Mouse (Mus musculus) heart, postnatal 36 days (tissue): ENCODE results near the gene Acad9. TPM values are rescaled to one million over a fixed set of nuclear protein-coding genes. Genes with fewer than 3 reads are reported as not detected.
A peak's percentile ranks its signal among the peaks of the same experiment; 100 is the strongest.

Source experiments
- DNase-seq, 2 experiments: peaks; one replicate each; pipeline ENCODE4 v3.0.0; 2021 to 2022
- intact Hi-C: fragments of 180-260 bp; cut with DNase I; formaldehyde crosslinking; loops from one replicate; pipeline ENCODE4 v1.15.1; 2025
- total RNA-seq, 2 experiments: library from RNA; stranded (reverse); gene quantifications; 2 replicates each; pipeline ENCODE4 v1.2.3; 2021

The Acad9 gene
- 10 to 100 TPM; 49.6 to 51.1 TPM for total RNA-seq

DNA sequence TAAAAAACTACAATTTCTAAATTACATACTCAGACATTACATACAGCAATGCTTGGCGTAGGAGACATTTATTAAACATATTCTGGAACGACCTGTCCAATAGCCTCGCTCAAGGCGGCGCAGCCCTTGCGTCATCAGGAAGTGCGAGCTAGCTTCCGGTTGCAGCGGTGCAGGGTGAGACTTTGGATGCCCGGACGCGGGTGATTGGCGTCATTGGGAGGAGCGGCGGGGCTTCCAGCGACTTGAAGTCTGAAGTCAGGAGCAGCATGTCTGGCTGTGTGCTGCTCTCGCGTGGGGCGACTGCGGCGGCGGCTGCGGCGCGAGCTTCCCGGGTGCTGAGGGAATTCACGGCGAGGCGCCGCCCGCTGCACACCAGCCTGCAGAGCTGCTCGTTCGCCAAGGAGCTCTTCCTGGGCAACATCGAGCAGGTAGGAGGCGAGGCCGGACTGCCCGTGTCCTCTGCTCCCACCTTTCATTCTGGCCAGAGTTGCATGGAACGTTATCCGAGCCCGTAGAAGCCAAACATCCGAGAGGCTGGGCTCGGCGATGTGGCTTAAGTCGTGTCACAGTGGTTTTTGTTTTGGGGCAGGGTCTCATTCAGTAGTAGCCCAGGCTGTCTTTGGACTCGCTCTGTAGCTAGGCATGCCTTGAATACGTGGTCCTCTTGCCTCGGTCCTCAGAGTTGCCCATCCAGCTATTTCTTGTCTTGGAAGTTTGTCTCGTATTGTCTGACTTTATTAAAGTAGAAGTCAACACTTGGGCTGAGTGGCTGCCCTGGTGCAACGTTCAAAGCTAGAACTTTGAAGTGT, at the start of gene Acad9:
Gene Acad9, plus strand, starts transcription at position 137 of the 809 bp plus-strand sequence.
- intact Hi-C loops, result loop anchor here (2.0 to 10.0 kb wide), 4 partner anchors 65 to 409 kb away; partner anchors contain the start of genes 1810062G17Rik, Anxa5, Atp11b and D3Ertd254e
- peak; percentile 91 to 95 for DNase-seq

DNA sequence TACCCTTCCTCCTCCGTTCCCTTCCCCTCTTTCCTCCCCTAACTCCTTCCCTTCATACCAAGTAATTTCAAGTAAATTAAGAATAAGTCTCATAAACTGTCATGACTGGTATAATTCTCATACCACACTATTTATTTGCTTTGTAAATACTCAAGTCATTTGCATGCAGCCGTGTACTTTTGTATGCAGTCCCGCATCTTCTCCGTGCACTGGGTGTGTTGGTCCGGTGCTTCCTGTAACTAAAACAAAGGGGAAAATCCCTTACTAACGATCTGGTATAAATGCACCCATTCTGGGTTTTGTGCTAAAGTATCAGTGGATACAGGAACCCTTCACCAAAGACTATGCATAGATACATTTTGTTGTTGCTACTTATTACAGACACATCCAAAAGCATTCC, 40.0 kb upstream of the Acad9 start:
- intact Hi-C loops, result no loop called here

DNA sequence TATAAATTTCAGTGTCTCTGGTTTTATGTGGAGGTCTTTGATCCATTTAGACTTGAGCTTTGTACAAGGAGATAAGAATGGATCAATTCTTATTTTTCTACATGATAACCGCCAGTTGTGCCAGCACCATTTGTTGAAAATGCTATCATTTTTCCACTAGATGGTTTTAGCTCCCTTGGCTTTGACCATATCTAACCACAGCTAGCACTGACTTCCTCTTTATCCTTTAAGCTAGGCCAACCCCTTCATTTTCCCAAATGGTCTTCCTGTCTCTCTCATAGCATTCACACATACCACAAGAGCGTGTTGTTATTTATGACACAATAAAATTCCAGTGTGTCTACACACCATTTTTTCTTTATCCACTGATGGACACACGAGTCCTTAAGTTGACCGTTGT, 35.8 kb upstream of the Acad9 start:
- no peak for DNase-seq
- intact Hi-C loops, result no loop called here

More for the DNA sequence above, 40.0 kb upstream of the Acad9 start:
- DNase-seq, result no peak

DNA sequence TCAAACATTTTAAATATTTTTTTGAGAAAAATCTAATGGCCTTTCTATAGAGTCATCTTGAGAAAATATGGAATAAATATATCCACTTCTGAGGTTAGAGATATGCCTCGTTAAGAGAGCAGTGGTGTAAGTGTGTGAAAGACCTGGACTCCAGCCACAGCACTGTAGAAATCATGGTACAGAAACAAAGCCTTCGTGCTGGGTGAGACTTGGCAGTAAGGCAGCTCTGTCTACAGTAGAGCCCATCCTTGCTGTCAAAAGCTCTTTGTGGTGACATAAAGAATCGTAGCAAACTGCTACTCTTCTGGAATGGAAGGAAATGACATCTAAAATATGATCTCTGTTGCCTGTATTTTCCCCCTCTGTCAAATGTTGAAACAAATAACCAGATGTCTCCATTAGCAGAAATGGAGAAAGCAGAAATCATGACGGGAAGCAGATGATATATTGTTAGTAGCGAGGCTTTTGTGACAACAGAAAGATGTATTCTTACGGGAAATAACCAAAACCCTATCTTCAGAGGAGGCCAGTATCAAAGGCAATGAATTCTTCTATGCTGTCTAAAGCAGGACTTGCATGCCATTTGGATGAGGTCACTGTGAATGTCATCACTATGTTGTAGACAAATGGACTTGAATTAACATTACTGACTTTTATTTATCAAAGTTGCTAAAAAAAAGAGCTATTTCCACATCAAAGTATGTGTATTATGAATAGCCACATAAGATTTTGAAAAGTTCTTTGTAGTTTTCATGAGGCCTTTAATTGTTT, 33.9 kb upstream of the Acad9 start:
- no peak for DNase-seq

DNA sequence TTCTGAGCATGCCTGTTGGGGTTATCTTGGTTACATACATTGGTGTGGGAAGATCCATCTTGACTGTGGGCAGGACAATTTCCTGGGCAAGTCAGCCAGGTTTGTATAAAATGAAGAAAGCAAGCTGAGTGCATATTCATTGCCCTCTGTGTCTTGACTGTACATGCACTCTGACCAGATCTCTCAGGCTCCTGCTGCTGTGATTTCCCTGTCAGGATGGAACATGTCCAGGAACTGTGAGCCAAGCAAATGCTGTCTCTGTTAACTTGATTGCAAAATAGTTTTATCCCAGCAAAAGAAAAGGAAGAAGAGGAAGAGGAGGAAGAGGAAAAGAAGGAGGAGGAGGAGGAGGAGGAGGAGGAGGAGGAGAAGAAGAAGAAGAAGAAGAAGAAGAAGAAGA, 21.3 kb upstream of the Acad9 start:
- intact Hi-C loops, result no loop called here
- no peak for DNase-seq

More for the DNA sequence above, 33.9 kb upstream of the Acad9 start:
- intact Hi-C loops, result no loop called here

DNA sequence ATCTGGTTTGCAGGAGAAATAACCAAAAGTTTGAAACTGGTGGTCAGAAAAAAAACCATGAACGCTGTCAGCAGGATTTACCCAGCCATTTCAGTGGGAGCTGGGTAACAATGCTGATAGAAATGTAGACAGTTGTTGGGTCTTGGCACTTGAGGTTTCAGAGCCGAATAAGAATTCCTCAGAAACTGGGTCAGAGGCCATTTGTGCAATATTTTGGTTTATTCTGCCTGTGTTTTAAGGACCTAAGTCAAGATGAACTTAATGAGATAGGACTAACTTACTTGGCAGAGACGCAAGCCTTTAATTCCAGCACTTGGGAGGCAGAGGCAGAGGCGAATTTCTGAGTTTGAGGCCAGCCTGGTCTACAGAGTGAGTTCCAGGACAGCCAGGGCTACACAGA, 20.7 kb upstream of the Acad9 start:
- intact Hi-C loops, result no loop called here
- no peak for DNase-seq

DNA sequence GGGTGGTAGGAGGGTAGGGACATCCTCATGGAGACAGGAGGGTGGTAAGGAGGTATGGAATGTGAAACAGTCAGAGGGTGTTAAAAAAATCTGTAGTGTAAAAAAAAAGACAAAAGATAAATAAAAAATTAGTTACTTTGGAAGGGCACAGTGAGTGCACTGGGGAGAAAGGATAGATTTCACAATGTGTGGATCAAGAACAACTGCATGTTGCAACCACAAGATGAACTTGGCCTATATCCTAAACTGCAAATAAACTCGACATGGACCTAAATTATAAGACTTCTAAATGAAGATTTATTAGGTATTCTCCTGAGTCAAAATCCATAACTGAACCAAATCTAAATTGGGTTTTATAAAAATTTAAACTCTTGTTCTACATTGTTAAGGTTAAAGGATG, 16.7 kb upstream of the Acad9 start:
- intact Hi-C loops, result no loop called here
- no peak for DNase-seq

DNA sequence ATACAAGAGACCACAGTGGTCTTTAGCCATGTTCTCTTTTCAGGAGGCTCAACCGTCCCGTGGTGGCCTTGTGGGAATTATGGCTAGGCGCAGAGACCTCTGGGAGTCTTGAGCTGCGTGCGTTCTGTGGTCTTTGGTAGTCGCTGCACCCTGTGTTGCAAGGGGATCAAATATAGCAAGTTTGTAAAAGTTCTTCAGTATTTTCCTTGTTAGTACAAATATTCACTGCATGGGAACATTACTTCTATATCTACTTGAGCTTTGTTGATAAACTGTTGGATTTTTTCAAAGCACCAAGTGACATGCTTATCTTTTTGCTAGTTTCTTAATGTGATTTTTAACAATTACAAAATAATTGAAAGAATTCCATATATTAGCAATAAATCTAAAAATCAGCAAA, 12.3 kb upstream of the Acad9 start, which contains the start of gene Ccdc144b:
Gene Ccdc144b, minus strand, starts transcription at position 101 of the 400 bp plus-strand sequence.
- intact Hi-C loops, result no loop called here
- DNase-seq, result no peak

DNA sequence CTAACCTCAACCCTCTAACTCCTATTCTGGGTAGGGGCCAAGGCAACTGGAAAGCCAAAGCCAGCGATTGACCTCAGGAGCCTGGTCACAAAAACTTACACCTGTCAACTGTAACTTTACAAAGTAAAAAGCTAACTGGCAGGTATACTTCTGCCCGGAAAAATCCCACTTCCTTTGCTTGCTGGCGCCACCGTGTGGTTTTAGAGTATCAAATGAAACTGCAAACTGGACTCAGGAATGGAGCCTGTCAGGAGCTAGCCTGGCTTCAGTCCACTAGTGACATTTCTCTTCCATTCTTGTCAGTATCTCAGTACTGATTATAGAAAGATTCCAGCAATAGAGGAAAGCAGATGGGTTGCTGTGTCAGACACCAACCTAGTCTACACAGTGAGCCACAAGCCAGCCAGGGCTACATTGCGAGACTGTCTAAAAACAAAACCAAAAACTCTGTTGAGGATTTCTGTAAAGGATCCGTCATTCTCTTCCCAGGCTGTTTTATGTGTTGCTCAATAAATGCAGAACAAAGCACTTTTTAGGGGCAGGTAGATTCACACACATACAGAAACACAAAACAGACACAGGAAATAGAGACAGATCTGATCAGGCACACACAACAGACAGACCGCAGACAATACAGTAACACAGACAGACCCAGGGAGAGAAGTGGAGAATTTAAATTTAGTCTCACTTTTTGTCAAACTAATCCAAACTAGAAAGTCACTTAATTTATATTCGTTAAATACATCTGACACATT, 5.5 kb upstream of the Acad9 start:
- peak; percentile 60 to 67 for DNase-seq
- intact Hi-C loops, result loop anchor here (2.0 to 10.0 kb wide), 3 partner anchors 87 to 415 kb away; partner anchors contain the start of genes 1810062G17Rik and Anxa5

DNA sequence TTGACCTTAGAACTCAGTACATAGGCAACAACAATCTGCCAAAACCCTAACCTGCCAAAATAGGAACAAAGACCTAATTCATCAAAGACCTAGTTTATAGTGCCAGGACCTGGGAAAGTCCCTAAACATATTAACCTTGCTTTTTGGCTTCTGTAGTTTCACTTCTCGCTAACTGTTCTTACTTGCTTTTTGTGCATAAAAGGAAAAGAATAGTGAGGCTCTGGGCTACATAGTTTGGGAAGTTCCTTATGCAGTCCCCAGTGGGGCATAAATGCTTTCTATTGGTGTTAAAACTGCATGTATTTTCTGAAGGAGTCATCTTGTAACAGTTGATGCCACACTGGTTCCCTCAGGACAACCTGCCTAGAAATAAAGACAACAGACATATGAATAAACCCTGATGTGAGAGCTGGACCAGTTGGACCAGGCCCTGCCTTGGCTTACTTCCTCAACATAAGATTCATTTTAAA, 1.2 kb upstream of the Acad9 start:
- no peak for DNase-seq

DNA sequence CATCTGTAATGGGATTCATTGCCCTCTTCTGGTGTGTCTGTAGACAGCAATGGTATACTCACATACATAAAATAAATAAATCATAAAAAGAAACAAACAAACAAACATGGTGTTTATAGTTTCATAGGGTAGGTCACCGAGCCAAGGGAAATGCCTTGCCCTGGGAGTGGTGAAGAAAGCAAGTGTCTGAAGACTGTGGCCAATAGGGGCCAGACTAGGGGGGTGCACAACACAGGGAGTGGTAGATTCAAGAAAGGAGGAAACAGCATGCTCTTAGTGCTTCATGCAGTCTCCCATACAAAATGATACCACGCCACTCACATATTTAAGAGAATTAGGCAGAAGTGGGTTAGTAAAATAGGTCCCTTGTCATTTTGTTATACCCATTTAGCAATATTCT, 613 bp upstream of the Acad9 start:
- no peak for DNase-seq
- intact Hi-C loops, result loop anchor here (2.0 to 10.0 kb wide), 3 partner anchors 64 to 410 kb away; partner anchors contain the start of genes 1810062G17Rik, Anxa5, D3Ertd254e and Mccc1

More for the DNA sequence above, 1.2 kb upstream of the Acad9 start:
- intact Hi-C loops, result loop anchor here (2.0 to 10.0 kb wide), 3 partner anchors 64 to 410 kb away; partner anchors contain the start of genes 1810062G17Rik, Anxa5, D3Ertd254e and Mccc1

DNA sequence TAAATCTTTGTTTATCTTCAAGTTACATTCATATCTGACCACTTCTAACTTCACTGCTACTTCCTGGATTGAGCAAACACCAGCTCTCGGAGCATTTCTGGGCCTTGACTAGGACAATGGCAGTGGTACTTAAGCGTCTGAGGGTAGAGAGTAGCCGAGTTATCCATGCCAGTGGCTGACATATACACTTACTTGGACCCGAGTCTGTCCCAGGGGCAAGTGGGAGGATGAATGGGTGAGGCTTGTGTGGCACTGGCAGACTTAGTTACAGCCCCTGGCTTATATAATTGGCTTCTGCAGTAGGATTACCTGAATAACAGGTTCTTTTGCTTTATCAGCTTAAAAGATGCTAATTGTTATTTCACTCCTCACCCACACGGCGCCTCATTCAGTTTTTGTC, 2.0 kb downstream of the Acad9 start:
- intact Hi-C loops, result loop anchor here (2.0 to 10.0 kb wide), 3 partner anchors 85 to 407 kb away; partner anchors contain the start of genes 1810062G17Rik, Anxa5, Atp11b and D3Ertd254e
- DNase-seq, result no peak

DNA sequence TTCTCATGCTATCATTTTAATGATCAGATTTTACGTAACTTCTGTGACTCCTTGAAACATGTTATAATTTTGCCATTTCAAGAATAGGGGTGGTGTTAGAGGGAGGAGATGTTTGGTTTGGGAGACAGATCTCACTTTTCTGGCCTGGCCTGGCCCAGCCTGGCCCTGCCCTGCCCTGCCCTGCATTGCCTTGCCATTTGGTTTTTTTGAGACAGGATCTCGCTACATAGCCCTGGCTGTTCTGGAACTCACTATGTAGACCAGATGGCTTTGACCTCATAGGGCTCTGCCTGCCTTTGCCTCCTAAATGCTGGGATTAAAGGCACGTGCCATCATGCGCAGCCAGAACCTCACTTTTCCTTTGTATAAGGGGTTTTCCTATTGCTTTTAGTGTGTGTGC, 4.7 kb downstream of the Acad9 start:
- intact Hi-C loops, result no loop called here
- DNase-seq, result no peak

DNA sequence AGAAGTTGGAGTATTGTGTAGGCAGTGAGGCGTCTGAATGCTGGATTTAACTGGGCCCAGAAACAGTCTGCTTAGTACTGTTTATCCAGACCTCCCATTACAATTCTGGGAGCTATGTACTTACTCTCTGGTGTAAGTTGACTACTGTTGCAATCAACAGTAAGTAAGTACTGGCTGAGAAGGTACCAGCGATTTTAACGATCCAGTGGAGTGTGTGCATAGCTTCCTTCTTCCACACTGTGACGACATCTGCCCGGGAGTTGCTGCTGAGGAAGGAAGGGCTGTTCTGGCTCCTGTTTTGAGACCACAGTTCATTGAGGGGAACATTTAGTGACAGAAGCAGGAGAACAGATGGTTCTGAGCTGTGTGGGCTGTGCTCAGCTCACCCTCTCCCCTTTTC, 5.3 kb downstream of the Acad9 start:
- intact Hi-C loops, result no loop called here
- no peak for DNase-seq

DNA sequence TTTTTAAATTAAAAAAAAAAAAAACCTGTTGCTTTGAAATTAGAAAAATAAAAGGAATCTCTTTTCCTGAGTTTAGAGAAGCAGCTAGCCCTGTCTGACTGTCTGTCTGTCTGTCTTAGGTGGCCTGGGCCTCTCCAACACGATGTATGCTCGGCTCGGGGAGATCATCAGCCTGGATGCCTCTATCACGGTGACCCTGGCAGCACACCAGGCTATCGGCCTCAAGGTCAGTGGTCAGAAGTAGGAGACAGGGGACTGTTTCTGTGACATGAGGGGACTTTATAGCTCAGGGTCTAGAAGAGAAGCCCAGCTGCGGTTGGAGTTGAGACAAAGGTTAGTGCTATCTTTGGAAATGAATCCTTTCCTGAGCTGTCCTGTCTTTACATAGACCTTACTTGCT, 8.5 kb downstream of the Acad9 start:
- intact Hi-C loops, result no loop called here
- no peak for DNase-seq

DNA sequence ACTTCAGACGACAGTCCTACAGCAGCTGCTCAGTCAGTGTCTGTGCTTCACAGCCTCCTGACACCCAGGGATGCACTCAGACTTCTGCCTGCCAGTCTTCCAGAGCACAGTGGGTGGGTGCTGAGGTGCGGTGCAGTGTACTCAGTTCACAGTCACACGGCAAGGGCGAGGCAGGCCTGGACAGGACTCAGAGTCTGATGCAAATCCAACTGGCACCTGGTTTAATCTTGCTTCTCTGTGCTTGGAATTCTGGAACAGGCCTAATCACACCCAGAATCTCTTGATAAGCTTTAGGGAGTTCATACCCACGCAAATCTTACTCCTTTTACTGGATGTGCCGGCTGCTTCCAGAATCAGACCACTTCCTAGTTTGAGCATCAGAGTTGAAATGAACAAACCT, 9.7 kb downstream of the Acad9 start:
- no peak for DNase-seq
- intact Hi-C loops, result no loop called here

DNA sequence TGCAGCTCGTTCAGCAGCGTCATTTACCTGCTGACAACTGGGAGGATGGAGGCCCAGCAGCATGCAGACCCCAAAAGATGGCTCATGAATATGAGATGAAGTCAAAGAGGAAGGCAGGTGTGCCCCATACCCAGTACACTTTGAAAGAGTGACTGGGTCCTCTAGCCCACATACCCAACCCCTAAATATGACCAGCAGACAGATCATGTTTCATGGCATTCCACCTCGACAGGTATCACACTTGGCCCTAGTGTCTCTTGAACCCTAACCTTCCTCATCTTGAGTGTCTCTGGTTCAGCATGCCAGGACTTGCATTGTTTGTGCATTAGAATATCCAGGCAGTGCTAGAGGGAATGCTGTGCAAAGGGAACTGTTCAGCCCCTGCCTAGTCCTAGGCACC, 11.6 kb downstream of the Acad9 start:
- intact Hi-C loops, result no loop called here
- DNase-seq, result no peak

DNA sequence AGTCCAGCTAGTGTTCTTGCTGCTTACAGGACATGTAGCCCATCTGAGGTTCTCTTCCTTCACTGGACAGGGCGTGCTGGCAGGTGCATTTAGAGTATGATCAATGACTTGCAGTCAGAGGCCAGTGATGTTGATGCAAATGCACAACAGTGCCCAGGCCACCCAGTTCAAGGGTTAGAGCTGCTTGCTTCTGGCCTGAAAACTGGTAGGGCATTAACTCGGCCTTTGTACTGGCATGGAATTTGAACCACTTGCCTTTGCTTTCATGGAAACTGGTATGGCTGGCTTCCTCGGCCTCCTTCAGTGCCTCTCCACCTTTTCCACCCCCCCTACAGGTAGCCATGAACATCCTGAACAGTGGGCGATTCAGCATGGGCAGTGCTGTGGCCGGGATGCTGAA, 14.1 kb downstream of the Acad9 start:
- no peak for DNase-seq
- intact Hi-C loops, result no loop called here

DNA sequence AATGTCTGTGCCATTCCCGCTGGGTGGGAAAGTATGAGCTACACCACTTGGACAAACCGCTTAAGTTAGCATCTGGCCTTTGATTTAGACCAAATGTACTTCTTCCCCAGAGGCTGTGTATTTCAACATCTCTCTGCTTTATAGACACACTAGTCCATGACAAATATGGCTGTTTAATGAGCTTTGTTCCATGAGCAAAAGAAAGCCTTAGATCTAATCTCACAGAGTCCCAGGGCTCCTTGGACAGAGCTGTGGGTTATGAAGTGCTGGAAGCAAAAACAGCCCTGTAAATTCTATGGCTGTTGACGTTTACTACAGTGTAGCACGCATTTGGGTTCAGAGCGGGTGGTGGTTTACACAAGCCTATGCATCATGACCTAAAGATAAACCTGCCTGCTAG, 15.0 kb downstream of the Acad9 start:
- no peak for DNase-seq
- intact Hi-C loops, result no loop called here

DNA sequence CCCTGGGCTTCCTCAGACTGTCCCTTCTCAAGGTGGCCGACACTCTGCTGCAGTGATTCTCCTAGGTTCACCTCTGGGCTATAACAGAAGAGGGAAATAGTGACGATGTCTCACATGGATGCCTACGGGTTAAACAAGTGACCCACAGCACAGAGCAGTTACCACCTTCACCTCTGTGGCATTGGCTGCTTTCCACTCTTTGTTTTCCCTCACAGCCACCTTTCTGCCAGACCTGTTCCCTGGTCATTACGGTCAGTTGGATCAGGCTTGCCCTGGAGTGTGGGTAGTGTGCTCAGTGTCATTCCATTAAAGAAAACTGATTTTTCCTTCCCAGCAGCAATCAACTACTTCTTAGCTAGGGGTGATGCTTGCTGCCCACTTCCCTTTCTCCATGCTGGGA, 17.1 kb downstream of the Acad9 start:
- intact Hi-C loops, result no loop called here

More for the DNA sequence above, 17.1 kb downstream of the Acad9 start:
- DNase-seq, result no peak
